Mouse (Mus musculus) liver, adult 2 months (tissue): ENCODE measurements around the gene Tlx2.

Source experiments
- CTCF ChIP-seq: fragments of 200-500 bp; IDR thresholded peaks from 2 replicates; pipeline ENCODE4 v1.5.1; 2011; ENCODE audit warnings: low read depth, low read length, control low read depth
- POLR2A ChIP-seq: fragments of 200-500 bp; IDR thresholded peaks from 2 replicates; pipeline ENCODE4 v1.6.1; 2011; ENCODE audit warnings: low read length, control low read depth; ENCODE audit not compliant: insufficient read depth; ENCODE audit errors: extremely low read depth

- no peak for TF ChIP-seq CTCF
- TF ChIP-seq POLR2A, result no peak
Measured at GRCm38 (mm10) chr6:83023786-83024185, 46.3 kb downstream of the Tlx2 start.
